Mouse (Mus musculus) megakaryocyte, embryonic 14.5 days (primary cell): Measurements from ENCODE around the gene Ispd.

Experiments used
- FLI1 ChIP-seq: IDR thresholded peaks from 2 replicates; pipeline ENCODE4 v1.6.1; 2012; ENCODE audit warnings: low read length, inconsistent platforms, mixed read lengths
- GATA1 ChIP-seq: IDR thresholded peaks from 3 replicates; pipeline ENCODE4 v1.6.1; 2012; ENCODE audit warnings: mixed read lengths, low read length, inconsistent platforms, borderline replicate concordance

DNA sequence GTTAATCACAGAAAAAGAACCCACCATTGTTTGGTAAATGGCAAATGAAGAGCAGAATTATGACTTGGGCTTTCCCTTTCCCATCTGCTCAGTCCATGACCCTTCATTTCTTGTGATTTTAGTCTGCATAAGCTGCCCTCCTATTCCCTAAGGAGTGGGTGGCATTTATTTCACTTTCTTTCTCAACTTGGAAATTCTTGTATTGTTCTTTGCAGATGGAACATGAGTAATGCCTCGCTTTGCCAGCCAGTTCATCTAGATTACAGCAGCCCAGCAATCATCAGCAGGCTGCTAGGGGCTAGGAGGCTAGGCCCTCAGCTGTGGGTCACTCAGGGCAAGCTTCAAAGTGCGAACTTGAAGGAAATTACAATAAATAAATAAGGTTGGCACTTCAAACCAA lies 76.5 kb downstream of the Ispd start:
- TF ChIP-seq FLI1 (no peak), GATA1 (no peak)
